Mouse (Mus musculus) MEL (cell line): ENCODE measurements at regions not wholly inside any gene's neighbourhood (a gene's known extent, or its start where the extent isn't known, plus 50 kb on each side); places are given as distances from the start of the nearest gene placed in this dataset.

Experiments
- DNase-seq: peaks from one replicate; pipeline ENCODE4 v3.0.0; 2011; ENCODE audit warnings: low read depth, low spot score
- H3K27ac ChIP-seq: 2 replicates; pipeline ENCODE4 v1.5.1; 2012; ENCODE audit warnings: low read depth, mild to moderate bottlenecking, control low read depth, low read length, moderate library complexity; ENCODE audit not compliant: control insufficient read depth
- H3K27me3 ChIP-seq, 2 experiments: fragments of 150-350 bp in 1 of 2; sonication (generic) in 1 of 2; 2 replicates each; pipeline ENCODE4 v1.6.1; 2012; ENCODE audit warnings: low read length in 2 of 2, mild to moderate bottlenecking in 2 of 2, improper control_type of control experiment in 1 of 2, moderate library complexity in 1 of 2; ENCODE audit not compliant: insufficient read depth in 2 of 2, control insufficient read depth in 1 of 2
- H3K36me3 ChIP-seq, 2 experiments: 2 replicates each; pipeline ENCODE4 v1.6.1; 2012 to 2014; ENCODE audit warnings: low read length in 2 of 2, improper control_type of control experiment in 1 of 2, inconsistent platforms in 1 of 2, mild to moderate bottlenecking in 1 of 2; ENCODE audit not compliant: insufficient read depth in 2 of 2, control insufficient read depth in 1 of 2
- H3K4me1 ChIP-seq, 2 experiments: fragments of 150-350 bp in 1 of 2; sonication (generic) in 1 of 2; 2 replicates each; pipeline ENCODE4 v1.6.1; 2012; ENCODE audit warnings: low read length in 2 of 2, improper control_type of control experiment in 1 of 2, mild to moderate bottlenecking in 1 of 2; ENCODE audit not compliant: insufficient read depth in 2 of 2, control insufficient read depth in 1 of 2
- H3K4me3 ChIP-seq, 2 experiments: fragments of 150-350 bp in 1 of 2; sonication (generic) in 1 of 2; 2 replicates each; pipeline ENCODE4 v1.5.1; 2012; ENCODE audit warnings: low read depth in 2 of 2, low read length in 2 of 2, mild to moderate bottlenecking in 2 of 2, moderate library complexity in 2 of 2, control low read depth in 1 of 2, improper control_type of control experiment in 1 of 2; ENCODE audit not compliant: control insufficient read depth in 1 of 2, insufficient read depth in 1 of 2
- H3K79me2 ChIP-seq: 2 replicates; pipeline ENCODE4 v1.6.1; 2012; ENCODE audit warnings: mild to moderate bottlenecking, low read length, moderate library complexity; ENCODE audit not compliant: control insufficient read depth, poor library complexity, insufficient read depth
- H3K9ac ChIP-seq: 2 replicates; pipeline ENCODE4 v1.6.1; 2012; ENCODE audit warnings: low read depth, mild to moderate bottlenecking, control low read depth, low read length, moderate library complexity; ENCODE audit not compliant: control insufficient read depth, poor library complexity, severe bottlenecking
- H3K9me3 ChIP-seq: fragments of 150-350 bp; sonication (generic); replicated peaks from 2 replicates; pipeline ENCODE4 v1.6.1; 2012; ENCODE audit warnings: mild to moderate bottlenecking, low read length, improper control_type of control experiment, moderate library complexity; ENCODE audit not compliant: insufficient read depth
- BHLHE40 ChIP-seq: IDR thresholded peaks from 2 replicates; pipeline ENCODE4 v1.6.1; 2012; ENCODE audit warnings: low read depth, mild to moderate bottlenecking, inconsistent platforms, low read length, improper control_type of control experiment, borderline replicate concordance
- HCFC1 ChIP-seq: IDR thresholded peaks from 2 replicates; pipeline ENCODE4 v1.6.1; 2012; ENCODE audit warnings: low read depth, mild to moderate bottlenecking, inconsistent platforms, low read length, improper control_type of control experiment, moderate library complexity
- JUND ChIP-seq: IDR thresholded peaks from 2 replicates; pipeline ENCODE4 v1.6.1; 2011; ENCODE audit warnings: low read depth, mild to moderate bottlenecking, improper control_type of control experiment, low read length
- MAFK ChIP-seq: IDR thresholded peaks from 2 replicates; pipeline ENCODE4 v1.6.1; 2011; ENCODE audit warnings: low read depth, mild to moderate bottlenecking, low read length, improper control_type of control experiment, borderline replicate concordance
- MAX ChIP-seq: IDR thresholded peaks from 2 replicates; pipeline ENCODE4 v1.6.1; 2011; ENCODE audit warnings: low read length, improper control_type of control experiment
- MAZ ChIP-seq: IDR thresholded peaks from 2 replicates; pipeline ENCODE4 v1.6.1; 2012; ENCODE audit warnings: low read depth, mild to moderate bottlenecking, inconsistent platforms, low read length, improper control_type of control experiment
- MXI1 ChIP-seq: IDR thresholded peaks from 2 replicates; pipeline ENCODE4 v1.6.1; 2011; ENCODE audit warnings: mild to moderate bottlenecking, low read depth, low read length, improper control_type of control experiment
- MYB ChIP-seq: IDR thresholded peaks from 2 replicates; pipeline ENCODE4 v1.6.1; 2011; ENCODE audit warnings: mild to moderate bottlenecking, low read depth, low read length, improper control_type of control experiment
- MYC ChIP-seq: IDR thresholded peaks from 2 replicates; pipeline ENCODE4 v1.6.1; 2011; ENCODE audit warnings: low read depth, mild to moderate bottlenecking, low read length, improper control_type of control experiment, moderate library complexity
- NELFE ChIP-seq: IDR thresholded peaks from 2 replicates; pipeline ENCODE4 v1.6.1; 2011; ENCODE audit warnings: low read depth, low read length, improper control_type of control experiment
- POLR2AphosphoS2 ChIP-seq: IDR thresholded peaks from 2 replicates; pipeline ENCODE4 v1.6.1; 2011; ENCODE audit warnings: low read length, improper control_type of control experiment
- SIN3A ChIP-seq: IDR thresholded peaks from 2 replicates; pipeline ENCODE4 v1.6.1; 2012; ENCODE audit warnings: low read length, improper control_type of control experiment, inconsistent platforms
- TCF12 ChIP-seq: IDR thresholded peaks from 2 replicates; pipeline ENCODE4 v1.6.1; 2014; ENCODE audit warnings: low read depth, mild to moderate bottlenecking, inconsistent platforms, low read length, improper control_type of control experiment, moderate library complexity
- UBTF ChIP-seq: IDR thresholded peaks from 2 replicates; pipeline ENCODE4 v1.6.1; 2012; ENCODE audit warnings: low read depth, mild to moderate bottlenecking, inconsistent platforms, low read length, improper control_type of control experiment, moderate library complexity, borderline replicate concordance; ENCODE audit not compliant: insufficient read depth
- ZKSCAN1 ChIP-seq: IDR thresholded peaks from 2 replicates; pipeline ENCODE4 v1.6.1; 2012; ENCODE audit warnings: low read depth, mild to moderate bottlenecking, inconsistent platforms, low read length, improper control_type of control experiment, moderate library complexity
- ZMIZ1 ChIP-seq: IDR thresholded peaks from 2 replicates; pipeline ENCODE4 v1.6.1; 2012; ENCODE audit warnings: low read depth, mild to moderate bottlenecking, inconsistent platforms, low read length, improper control_type of control experiment, moderate library complexity
- ZNF384 ChIP-seq: IDR thresholded peaks from 2 replicates; pipeline ENCODE4 v1.6.1; 2012; ENCODE audit warnings: low read depth, mild to moderate bottlenecking, inconsistent platforms, low read length, improper control_type of control experiment

- Histone ChIP-seq H3K27me3 (no peaks in the 10 kb centered on the region), H3K9ac (no peak overlapping the region), H3K4me3 (no peak overlapping the region), H3K4me1 (no peaks in the 10 kb centered on the region), H3K36me3 (no peaks in the 10 kb centered on the region), H3K79me2 (no peaks in the 10 kb centered on the region), H3K9me3 (no peaks in the 10 kb centered on the region), H3K27ac (no peak overlapping the region)
- DNase-seq: no peak
- TF ChIP-seq ZMIZ1 (no peak), BHLHE40 (no peak)
Measured at GRCm38 (mm10) chr11:44046083-44046482, 145.1 kb upstream of the Adra1b start.

- Histone ChIP-seq H3K9ac (no peak overlapping the region), H3K4me3 (no peak overlapping the region), H3K4me1 (no peaks in the 10 kb centered on the region), H3K27me3 (no peaks in the 10 kb centered on the region), H3K36me3 (no peaks in the 10 kb centered on the region), H3K27ac (no peak overlapping the region), H3K79me2 (no peaks in the 10 kb centered on the region), H3K9me3 (no peaks in the 10 kb centered on the region)
- no peak for DNase-seq
- TF ChIP-seq JUND: no peak
- no peak for TF ChIP-seq HCFC1
- TF ChIP-seq TCF12: no peak
- TF ChIP-seq MYC: no peak
- no peak for TF ChIP-seq MAZ
- TF ChIP-seq ZKSCAN1: no peak
- no peak for TF ChIP-seq MYB
- no peak for TF ChIP-seq MXI1
- TF ChIP-seq MAFK: no peak
- TF ChIP-seq POLR2AphosphoS2: no peak
- TF ChIP-seq BHLHE40: no peak
- no peak for TF ChIP-seq MAX
- TF ChIP-seq ZNF384: no peak
- no peak for TF ChIP-seq NELFE
- TF ChIP-seq UBTF: no peak
- TF ChIP-seq SIN3A: no peak
Measured at GRCm38 (mm10) chr11:44049253-44049976, 148.4 kb upstream of the Adra1b start.
